Mouse (Mus musculus): Measurements from ENCODE around the gene Kctd19.

Gene Kctd19

GRCm38 (mm10) chr8:105422006-105422405 is 8.7 kb upstream of the Kctd19 start:
- no peak for DNase-seq (ENCODE audit: low spot score in 2 of 2)

GRCm38 (mm10) chr8:105419800-105420199 is 6.5 kb upstream of the Kctd19 start:
- DNase-seq (ENCODE audit: low spot score in 2 of 2), result no peak

GRCm38 (mm10) chr8:105418992-105419391 is 5.7 kb upstream of the Kctd19 start:
- DNase-seq (ENCODE audit: low spot score in 2 of 2), result no peak

GRCm38 (mm10) chr8:105409947-105410346 is 3.4 kb downstream of the Kctd19 start:
- no peak for DNase-seq (ENCODE audit: low spot score in 2 of 2)

- DNase-seq (ENCODE audit: low spot score in 2 of 2), result no peak
Observed at GRCm38 (mm10) chr8:105408331-105408730, 5.0 kb downstream of the Kctd19 start.

- DNase-seq (ENCODE audit: low spot score in 2 of 2), result no peak
Observed at GRCm38 (mm10) chr8:105406416-105406815, 6.9 kb downstream of the Kctd19 start.

- no peak for DNase-seq (ENCODE audit: low spot score in 2 of 2)
Observed at GRCm38 (mm10) chr8:105404496-105404895, 8.8 kb downstream of the Kctd19 start.

GRCm38 (mm10) chr8:105403467-105403866 is 9.8 kb downstream of the Kctd19 start:
- no peak for DNase-seq (ENCODE audit: low spot score in 2 of 2)

GRCm38 (mm10) chr8:105400016-105400415 is 13.3 kb downstream of the Kctd19 start:
- no peak for DNase-seq (ENCODE audit: low spot score in 2 of 2)

GRCm38 (mm10) chr8:105397747-105398146 is 15.6 kb downstream of the Kctd19 start:
- DNase-seq (ENCODE audit: low spot score in 2 of 2), result peak; percentile 27 to 35

- DNase-seq (ENCODE audit: low spot score in 2 of 2), result no peak
Observed at GRCm38 (mm10) chr8:105393915-105394314, 19.4 kb downstream of the Kctd19 start.

GRCm38 (mm10) chr8:105393089-105393787 is 20.1 kb downstream of the Kctd19 start:
- no peak for DNase-seq (ENCODE audit: low spot score in 2 of 2)

- no peak for DNase-seq (ENCODE audit: low spot score in 2 of 2)
Observed at GRCm38 (mm10) chr8:105389096-105389495, 24.2 kb downstream of the Kctd19 start.

GRCm38 (mm10) chr8:105387151-105387550 is 26.2 kb downstream of the Kctd19 start:
- DNase-seq (ENCODE audit: low spot score in 2 of 2), result no peak

- no peak for DNase-seq (ENCODE audit: low spot score in 2 of 2)
Observed at GRCm38 (mm10) chr8:105384070-105384469, 29.2 kb downstream of the Kctd19 start.

- DNase-seq (ENCODE audit: low spot score in 2 of 2), result no peak
Observed at GRCm38 (mm10) chr8:105380308-105380707, 33.0 kb downstream of the Kctd19 start.

- no peak for DNase-seq (ENCODE audit: low spot score in 2 of 2)
Observed at GRCm38 (mm10) chr8:105378673-105379072, 34.6 kb downstream of the Kctd19 start.

- DNase-seq (ENCODE audit: low spot score in 2 of 2), result no peak
Observed at GRCm38 (mm10) chr8:105374513-105374966, 38.8 kb downstream of the Kctd19 start.

GRCm38 (mm10) chr8:105373032-105373431 is 40.3 kb downstream of the Kctd19 start, which contains the start of gene Plekhg4:
Gene Plekhg4, plus strand, starts transcription at chr8:105373274.
- no peak for DNase-seq (ENCODE audit: low spot score in 2 of 2)

- no peak for DNase-seq (ENCODE audit: low spot score in 2 of 2)
Observed at GRCm38 (mm10) chr8:105372473-105372872, 40.8 kb downstream of the Kctd19 start.

GRCm38 (mm10) chr8:105367107-105367506 is 46.2 kb downstream of the Kctd19 start:
- DNase-seq (ENCODE audit: low spot score in 2 of 2), result no peak

GRCm38 (mm10) chr8:105361751-105362702 is 51.3 kb downstream of the Kctd19 start:
- DNase-seq (ENCODE audit: low spot score in 2 of 2), result no peak

GRCm38 (mm10) chr8:105359646-105360045 is 53.7 kb downstream of the Kctd19 start:
- DNase-seq (ENCODE audit: low spot score in 2 of 2), result no peak

Data from spleen, postnatal 36 days (tissue).